Mouse (Mus musculus) erythroblast, embryonic 14.5 days (primary cell): ENCODE measurements around the gene Srsf9.

Experiments
- GATA1 ChIP-seq: IDR thresholded peaks from 2 replicates; pipeline ENCODE4 v1.6.1; 2012; ENCODE audit warnings: low read length, inconsistent platforms, mixed read lengths
- TAL1 ChIP-seq: IDR thresholded peaks from 3 replicates; pipeline ENCODE4 v1.6.1; 2012; ENCODE audit warnings: low read length, inconsistent platforms, mixed read lengths

DNA sequence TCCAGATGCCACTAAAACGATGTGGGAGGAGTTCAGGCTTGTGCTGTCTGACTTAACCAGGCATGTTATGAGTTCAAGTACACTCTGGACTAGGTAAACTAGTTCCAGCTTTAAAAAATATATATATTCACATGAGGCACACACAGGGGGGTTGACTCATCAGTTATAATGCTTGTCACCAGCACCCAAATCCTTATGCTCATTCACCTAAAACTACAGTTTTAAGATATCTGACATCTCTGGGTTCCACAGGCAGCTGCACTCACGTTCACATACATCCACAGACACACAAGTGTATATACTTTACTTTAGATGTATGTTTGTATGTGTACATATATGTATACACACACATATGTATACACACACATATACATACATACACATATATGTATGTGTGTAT is 48.2 kb upstream of the Srsf9 start:
- TF ChIP-seq GATA1 (no peak), TAL1 (no peak)
